Mouse (Mus musculus) testis, postnatal 14 days (tissue): ENCODE measurements around the gene Kcnj9.

Experiments
- DNase-seq: peaks from one replicate; pipeline ENCODE4 v3.0.0; 2021; ENCODE audit warnings: low spot score

Gene Kcnj9

DNA sequence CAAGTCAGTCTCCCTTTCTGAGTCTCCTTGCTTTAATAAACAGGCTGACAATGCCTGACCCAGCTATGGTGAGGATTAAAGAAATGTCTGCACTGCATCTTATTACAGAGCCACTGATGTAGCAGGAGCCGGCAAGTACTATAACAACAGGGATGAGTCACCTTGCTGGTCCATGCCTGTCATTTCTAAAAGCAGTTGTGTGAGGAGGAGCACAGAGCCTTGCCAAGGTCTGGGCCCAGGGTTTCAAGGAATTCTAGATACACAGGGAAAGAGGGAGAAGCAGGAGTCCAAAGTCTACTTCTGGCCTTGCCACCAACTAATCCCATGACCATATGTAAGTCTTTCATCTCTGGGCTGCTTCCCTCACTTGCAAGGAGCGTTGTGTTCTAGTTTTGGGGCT, 36.2 kb downstream of the Kcnj9 start:
- DNase-seq: no peak

DNA sequence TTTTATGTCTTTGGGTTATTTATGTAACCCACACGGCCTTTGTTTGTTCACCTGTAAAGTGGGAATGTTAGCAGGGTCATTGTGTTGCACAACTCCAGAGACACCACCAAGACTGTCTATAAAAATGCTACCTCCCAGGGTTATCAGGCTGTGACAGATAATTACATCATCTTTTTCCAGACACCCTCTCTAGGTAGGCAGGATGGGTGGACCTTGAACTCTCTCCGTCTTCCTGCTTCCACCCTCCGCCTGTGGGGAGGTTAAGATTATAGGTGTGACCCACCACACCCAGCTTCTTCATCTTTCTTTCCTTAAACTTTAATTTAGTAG, 39.5 kb downstream of the Kcnj9 start:
- DNase-seq: no peak

DNA sequence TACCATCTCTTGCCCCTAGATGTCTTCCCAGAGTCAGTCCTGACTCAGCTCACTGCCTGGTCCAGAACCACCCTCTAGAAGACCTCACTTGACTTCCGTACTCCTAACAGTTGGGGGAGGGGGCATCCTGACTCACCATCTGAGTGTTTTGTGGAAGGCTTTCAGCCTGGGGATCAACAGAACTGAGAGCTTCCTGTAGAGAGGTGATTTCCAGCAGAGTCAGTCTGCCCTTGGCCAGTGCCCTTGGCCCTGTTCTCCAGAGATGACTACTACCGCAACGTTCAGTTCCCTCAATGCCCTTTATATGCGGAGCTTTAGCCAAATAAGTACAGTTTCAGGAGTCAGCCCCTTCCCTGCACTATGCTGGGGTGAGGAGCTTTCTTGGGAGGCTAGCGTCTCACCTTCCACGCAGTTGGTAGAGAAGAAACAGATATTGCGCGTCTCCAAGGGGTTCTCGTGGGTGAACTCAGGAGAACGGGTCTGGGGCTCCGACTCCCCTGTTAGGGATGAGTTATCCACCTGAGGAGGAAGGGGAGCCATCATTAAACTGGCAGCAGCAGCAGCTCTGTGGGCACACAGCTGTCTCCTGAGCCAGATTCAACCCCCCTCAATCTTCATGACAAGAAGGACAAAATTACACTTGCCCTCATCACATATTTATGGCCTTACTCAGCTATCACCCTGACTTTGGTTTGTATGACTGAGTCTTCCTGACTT, 40.1 kb downstream of the Kcnj9 start:
- DNase-seq: no peak

DNA sequence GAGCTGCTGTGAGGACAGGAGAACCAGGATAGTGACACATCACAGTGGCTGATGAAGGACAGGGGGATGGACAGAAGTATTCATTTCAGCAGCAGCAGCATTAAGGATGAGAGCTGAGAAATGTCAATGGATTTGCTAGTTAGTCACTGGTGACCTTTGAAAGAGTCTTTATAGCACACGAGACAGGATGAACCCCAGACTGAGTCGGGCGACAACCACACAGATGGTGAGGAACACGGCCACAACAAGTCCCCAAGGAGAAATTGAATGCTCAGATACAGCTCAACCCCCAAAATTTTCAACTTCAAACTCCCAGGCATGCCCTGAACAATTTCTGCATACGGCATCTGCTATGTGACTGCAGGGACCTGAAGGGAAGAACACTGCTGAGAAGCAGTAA, 42.4 kb downstream of the Kcnj9 start:
- no peak for DNase-seq

DNA sequence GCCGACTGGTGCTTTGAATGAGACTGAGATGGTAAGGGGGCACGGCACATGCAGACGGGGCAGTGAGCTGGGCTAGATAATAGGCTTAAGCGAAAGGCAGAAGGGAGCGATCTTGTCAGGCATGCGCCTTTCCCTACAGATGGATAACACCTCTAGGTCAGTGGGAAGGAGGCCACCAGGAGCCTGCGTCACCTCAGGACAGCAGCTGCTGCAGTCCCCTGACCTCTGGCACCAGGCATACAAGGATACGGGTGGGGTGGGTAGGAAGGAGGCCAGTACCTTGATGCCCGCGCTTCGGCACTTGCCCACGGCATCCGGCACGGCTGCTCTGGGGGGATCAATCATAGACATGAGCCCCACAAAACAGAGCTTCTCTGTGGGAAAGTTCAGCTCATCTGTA, 44.9 kb downstream of the Kcnj9 start:
- DNase-seq: no peak

DNA sequence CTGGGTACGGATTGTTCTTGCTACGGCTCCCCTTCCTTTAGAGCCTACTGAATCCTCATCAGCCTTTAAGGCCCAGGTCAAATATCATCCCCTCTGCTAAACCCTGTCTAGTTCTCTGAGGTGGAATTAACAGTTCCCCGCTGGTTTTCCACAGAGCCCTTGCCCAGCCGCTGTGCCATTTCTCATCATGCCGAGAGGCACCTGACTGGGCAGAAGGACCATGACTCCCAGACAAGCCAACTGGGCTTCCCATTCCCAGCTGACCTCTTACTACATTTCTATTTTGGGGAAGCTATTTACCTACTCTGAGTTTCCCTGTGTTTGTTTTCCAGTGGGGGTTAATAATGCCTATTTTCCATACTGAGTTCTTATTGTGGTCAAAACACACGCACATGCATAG, 46.0 kb downstream of the Kcnj9 start:
- no peak for DNase-seq

DNA sequence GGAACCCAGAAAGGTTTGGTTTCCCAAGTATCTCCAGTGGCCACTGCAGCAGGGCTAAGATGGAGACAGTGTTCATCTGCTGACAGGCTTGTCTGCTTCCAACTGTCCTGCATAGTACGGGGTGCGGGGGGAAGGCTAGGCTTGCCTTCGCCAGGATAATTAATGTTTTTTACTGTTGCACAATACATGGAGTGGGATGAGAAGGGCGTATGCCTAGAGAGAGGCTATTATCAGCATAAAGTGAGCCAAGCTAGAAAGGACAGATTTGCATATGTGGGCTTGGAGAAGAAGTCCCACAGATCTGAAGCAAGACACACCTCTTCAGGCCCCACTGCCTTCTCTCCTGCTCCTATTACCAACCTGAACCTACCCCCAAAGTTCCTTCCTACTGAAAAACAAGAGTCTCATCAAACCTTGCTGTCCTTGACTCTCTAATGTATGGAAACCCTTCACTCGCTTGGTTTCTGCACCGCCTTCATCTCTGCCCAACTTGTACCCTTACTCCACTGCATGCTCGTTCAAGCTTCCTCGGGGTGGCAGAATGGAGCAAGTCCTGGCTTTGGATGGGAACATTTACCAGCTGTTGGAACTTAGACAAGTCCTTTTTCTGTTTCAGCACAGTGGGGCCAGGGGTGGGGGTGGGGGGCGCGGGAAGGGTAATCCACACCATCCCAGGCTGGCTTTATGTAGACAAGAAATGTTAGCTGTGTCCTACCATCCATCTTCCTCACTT, 47.4 kb downstream of the Kcnj9 start:
- peak; percentile 36 for DNase-seq

DNA sequence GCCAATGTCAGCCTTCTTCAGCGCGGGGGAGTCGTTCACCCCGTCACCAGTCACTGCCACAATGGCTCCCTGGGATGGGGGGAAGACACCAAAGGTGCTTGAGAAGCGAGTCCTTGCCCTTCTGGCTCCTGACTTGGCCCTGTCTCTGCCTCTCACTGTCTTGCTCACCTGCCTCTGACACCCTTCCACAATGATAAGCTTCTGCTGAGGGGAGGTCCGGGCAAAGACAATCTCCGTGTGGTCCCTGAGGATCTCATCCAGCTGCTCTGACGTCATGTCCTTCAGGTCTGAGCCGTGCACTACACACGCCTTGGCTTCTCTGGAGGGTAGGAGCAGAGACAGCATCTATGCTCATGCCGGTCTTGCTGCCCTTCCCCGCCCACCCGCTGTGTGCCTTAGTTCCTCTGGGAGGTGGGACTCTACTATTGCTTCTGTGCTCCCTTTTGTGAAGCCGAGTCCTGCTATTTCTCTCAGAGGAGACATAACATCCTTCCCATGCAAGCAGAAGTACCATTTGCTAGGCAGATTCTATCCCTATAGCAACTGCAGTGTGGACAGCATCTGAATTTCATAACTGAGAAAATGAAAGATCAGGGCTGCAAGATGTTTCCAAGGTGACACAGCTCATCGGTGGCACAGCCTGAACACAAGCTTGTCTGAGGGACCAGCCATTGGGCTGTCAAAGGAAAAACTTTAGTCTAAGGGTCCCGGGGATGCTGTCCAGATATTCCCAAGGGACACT, 49.2 kb downstream of the Kcnj9 start:
- DNase-seq: no peak

DNA sequence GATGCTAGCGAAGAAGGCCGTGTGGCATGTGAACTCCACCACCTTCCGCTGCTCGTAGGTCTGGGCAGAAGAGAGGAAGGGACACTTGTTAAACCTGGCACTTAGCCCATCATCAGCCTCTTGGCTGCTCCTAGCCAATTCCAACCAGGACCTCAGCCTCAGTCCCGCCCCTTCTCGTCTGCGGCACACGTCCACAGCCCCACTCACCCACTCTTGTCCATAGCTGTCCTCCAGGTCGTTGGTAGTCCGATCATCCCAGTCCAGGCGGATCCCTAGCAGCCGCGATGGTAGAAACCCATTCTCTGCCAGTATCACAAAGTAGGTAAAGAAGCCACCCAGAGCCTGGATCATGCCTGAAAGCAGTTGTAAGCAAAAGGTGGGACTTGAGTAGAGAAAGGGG, 50.8 kb downstream of the Kcnj9 start:
- no peak for DNase-seq

DNA sequence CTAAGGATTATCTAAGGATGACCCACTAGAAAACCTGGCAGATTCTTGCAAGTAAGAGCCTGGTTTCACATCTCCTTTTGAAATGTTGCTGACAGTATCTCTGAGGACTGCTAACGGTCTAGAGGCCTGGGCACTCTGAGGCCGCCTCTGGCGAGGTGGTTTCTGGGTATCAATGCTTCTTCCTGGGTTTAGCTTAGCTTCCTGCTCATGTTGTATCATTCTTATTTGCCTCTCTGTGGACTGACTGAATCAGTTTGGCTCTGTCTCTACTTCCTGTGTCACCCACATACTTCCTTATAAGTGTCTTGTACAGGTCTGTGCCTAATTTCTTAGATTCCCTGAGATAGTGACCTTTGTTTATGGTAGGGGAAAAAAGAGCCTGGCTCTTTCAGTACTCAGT, 51.9 kb downstream of the Kcnj9 start:
- DNase-seq: no peak

DNA sequence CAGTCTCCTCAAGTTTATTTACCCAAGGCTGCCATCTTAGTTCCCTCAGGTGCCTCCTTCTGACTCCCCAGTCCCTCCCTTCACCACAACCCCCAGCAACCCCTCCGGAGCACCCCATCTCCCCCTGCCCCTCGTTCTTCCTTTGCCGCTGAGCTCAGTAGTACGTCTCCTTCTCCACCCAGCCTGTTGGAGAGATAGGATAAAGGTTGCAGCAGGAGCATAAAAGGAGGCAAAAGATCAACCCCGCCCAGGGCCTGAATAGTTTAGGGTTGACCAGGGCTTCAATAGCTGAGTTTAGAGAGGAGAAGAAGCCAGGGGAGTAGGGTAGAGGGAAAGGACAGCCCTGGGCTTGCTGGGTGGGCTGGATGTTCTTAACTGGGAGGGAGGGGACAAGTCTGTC, 54.6 kb downstream of the Kcnj9 start:
- no peak for DNase-seq

DNA sequence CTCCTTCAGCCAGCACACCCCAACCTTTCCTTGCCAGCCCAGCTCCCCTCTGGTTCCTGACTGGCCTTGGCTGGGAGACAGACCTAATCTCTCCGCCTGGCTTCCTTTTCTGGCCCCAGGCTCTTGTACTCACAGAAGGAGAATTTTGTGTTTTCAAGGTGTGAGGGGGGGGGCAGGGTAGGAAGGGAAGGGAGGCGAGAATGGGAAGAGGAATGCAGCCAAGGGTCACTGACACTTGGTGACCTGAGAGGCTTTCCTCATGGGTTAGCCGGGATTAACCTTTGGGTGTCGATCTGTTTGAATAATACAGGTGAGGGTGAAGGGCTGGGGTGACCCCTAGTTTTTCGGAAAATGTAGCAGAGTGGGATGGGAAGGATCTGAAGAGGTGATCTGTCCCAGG, 55.0 kb downstream of the Kcnj9 start:
- DNase-seq: no peak

DNA sequence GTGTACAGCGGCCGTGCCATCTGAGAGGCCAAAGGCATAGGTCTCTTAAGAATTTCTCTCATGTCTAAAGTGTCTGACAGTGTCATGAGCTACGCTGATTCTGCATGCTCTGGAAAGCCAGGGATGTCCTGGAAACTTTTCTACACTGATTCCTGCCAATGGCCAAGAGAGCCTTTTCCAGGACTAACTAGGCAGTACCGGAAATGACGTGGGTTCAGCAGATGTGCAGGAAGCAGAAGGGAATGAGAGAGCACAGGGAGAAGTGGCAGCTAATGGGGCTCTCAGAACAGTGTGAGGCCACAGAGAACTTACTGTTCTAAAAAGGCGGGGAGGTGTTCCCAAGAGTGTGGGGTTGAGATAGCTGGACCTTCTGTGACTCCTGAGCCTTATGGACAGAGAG, 55.7 kb downstream of the Kcnj9 start:
- no peak for DNase-seq

DNA sequence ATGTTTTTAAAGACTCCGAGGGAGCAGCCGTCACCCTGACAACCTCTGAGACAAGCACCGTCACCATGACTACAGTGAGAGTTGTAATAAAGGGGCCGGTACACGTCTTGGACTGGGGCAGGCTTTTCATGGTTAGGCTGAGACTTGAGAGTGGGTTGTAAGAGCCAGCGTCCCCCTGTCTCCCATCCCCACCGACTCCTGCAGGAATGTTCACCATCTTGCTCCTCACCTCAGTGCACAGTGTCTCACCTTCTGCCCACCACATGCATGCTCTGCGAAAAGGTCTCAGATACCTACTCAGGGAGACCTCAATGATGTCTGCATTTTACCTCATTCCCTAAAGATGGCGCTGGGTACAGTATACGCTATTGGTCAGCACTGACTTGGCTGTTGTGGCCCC, 57.4 kb downstream of the Kcnj9 start:
- DNase-seq: no peak

DNA sequence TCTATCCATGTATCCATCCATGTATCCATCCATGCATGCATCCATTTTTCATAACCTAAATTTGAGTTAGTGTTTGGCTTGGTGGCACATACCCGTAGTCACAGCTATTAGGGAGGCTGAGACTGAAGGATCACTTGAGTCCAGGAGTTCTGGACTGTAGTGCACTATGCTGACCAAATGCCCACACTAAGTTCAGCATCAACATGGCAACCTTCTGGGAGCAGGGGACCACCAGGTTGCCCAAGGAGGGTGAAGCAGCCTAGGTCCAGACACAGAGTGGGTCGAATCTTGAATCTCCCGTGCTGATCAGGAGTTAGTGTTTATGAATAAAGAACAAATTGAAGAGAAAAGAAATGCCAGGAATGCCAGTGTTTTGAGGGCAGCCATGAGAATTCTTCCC, 57.9 kb downstream of the Kcnj9 start:
- DNase-seq: no peak
